Mouse (Mus musculus): ENCODE measurements at regions not wholly inside any gene's neighbourhood (a gene's known extent, or its start where the extent isn't known, plus 50 kb on each side); places are given as distances from the start of the nearest gene placed in this dataset.
"Not testable (repeated sequence)": the region's sequence is repeated elsewhere in the genome, so short reads cannot be mapped to it uniquely, and the experiment has no call there.

DNA sequence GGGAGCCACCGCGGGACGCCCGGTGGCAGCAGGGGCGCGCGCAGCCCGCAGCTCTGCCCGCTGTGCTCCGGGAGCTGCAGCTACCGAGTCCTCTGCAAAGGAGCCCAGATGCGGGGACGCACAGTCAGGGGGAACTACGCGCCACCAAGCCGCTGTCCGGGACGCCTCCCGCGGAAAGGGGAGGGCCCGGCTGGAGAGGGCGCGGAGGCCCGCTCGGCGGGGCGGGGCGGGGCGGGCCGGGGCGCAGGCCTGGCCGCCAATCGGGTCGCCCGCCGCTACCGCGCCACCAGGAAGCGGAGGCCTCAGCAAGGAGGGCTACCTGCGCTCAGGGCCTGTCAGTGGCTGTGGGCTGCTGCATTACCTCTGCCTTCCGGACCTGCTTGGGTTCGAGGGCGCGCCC, 128.1 kb downstream of the 9030624G23Rik start:
- not testable (repeated sequence) for H3K36me3 ChIP-seq (replicated peaks; ENCODE audit: control insufficient read depth, insufficient read depth, low read depth, low read length); H3K27me3 ChIP-seq (ENCODE audit: control insufficient read depth, insufficient read depth, low read length); ATAC-seq (replicated peaks; ENCODE audit: insufficient number of reproducible peaks, low FRiP score, low TSS enrichment, low read depth); H3K27ac ChIP-seq (replicated peaks; ENCODE audit: low read depth, low read length); DNase-seq (ENCODE audit: low spot score); H3K9me3 ChIP-seq (replicated peaks; ENCODE audit: control insufficient read depth, low read length); H3K4me1 ChIP-seq (ENCODE audit: control insufficient read depth, insufficient read depth, low read length); H3K4me2 ChIP-seq (ENCODE audit: low read depth, low read length)
- WGBS, result no CpG with 5 or more reads among the region's 44 CpGs
- Histone ChIP-seq H3K9ac (replicated peaks; ENCODE audit: low read length) (peak overlapping the region; percentile 34; the same call in 1 of the 2 replicates), H3K4me3 (ENCODE audit: low read depth, low read length) (peak overlapping the region; percentile 27; the same call in 1 of the 2 replicates)

Data from embryonic facial prominence, embryonic 11.5 days (tissue).